Mouse (Mus musculus) WW6 (cell line): ENCODE data around the gene Lrrc42.

Experiments used
- DNase-seq: peaks from one replicate; pipeline ENCODE4 v3.0.0-alpha.2; 2013; ENCODE audit warnings: low read depth, low spot score

Gene Lrrc42

DNA sequence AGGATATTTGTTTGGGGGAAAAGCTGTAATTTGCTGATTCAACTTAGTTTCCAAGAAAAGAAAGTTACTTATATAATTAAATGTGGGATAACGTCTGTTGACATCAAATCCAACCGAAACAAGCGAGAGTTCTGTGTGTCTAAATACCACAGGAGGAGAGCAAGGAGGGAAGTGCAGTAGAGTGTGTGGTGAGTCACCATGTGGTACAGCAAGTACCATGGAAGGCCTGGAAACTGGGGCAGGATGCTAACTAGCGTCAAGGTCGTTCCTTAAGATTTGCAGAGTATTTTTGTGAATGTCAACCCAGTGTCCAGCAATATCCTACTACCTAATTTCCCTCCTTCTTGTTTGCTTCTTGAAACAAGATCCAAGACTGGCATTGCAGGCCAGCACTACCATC lies 55.3 kb downstream of the Lrrc42 start:
- no peak for DNase-seq

GRCm38 (mm10) chr4:107196454-107196853 lies 56.9 kb downstream of the Lrrc42 start:
- no peak for DNase-seq

- no peak for DNase-seq
Measured at GRCm38 (mm10) chr4:107193841-107194240, 59.5 kb downstream of the Lrrc42 start.

DNA sequence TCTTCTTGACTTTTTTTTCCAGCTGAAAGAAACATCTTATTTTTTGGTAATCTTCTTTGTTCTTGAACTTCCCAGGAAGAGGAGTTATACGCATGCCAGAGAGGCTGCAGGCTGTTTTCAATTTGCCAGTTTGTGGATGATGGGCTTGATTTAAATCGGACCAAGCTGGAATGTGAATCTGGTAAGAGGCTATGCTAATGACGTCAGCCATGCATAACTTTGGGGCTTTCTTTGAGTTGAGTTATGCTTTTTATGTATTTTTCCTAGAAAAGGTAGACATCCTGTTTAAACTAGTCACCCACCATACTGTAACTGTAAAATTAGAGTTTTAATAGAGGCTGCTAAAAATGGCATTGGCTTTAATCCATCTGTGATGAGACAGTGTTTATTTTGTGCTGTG lies 67.6 kb downstream of the Lrrc42 start:
- no peak for DNase-seq
